Mouse (Mus musculus): ENCODE measurements at regions not wholly inside any gene's neighbourhood (a gene's known extent, or its start where the extent isn't known, plus 50 kb on each side); places are given as distances from the start of the nearest gene placed in this dataset.

DNA sequence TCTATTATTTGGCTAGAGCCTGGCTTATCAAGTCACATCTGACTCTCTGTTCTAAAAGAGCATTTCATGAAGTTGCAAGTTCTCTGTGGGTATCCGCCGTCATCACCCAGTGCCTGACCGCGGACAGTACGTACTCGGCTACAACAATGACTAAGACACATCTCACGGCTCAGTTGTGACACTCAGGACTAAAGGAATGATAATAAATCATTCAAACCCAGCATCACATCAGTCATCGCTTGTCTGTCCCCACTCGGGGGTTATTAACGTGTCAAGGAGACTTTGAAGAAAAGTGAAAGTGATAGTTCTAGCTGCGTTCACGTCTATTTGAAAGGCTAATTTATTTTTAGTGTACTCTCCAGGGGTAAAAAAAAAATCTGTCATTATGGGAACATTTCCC is 61.4 kb upstream of the Map4k3 start:
- TF ChIP-seq CTCF (IDR thresholded peaks at IDR 0.05; ENCODE audit: low read depth), result no peak
- TF ChIP-seq EP300 (IDR thresholded peaks at IDR 0.05; ENCODE audit: low read depth), result no peak
